Mouse (Mus musculus) urinary bladder, postnatal 36 days (tissue): ENCODE data around the gene Lemd1.
A peak's percentile ranks its signal among the peaks of the same experiment; 100 is the strongest.

ENCODE experiments used
- DNase-seq, 2 experiments: peaks; one replicate each; pipeline ENCODE4 v3.0.0; 2022; ENCODE audit warnings: low spot score in 2 of 2, mixed read lengths in 1 of 2

The Lemd1 gene

DNA sequence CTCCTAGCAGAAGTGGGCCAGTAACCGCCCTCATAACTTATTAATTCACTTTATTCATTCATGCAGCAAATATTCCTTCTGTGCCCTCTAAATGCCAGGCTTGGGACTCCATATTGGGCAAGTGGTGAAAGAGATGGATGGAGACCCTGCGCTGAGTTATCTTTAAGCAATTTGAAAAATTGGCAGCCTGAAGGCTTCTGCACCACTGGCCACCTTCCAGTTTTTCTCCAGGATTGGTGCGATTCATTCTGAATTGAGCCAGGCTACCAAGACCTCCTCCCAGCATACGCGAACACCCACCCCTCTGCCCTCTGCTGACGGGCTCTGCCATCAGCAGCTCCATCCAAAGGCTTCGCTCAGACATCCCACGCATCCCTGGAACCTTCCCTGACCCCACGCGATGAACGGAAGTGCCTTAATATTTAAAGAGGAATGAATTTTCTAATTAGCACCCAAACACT lies 96.8 kb downstream of the Lemd1 start:
- no peak for DNase-seq

DNA sequence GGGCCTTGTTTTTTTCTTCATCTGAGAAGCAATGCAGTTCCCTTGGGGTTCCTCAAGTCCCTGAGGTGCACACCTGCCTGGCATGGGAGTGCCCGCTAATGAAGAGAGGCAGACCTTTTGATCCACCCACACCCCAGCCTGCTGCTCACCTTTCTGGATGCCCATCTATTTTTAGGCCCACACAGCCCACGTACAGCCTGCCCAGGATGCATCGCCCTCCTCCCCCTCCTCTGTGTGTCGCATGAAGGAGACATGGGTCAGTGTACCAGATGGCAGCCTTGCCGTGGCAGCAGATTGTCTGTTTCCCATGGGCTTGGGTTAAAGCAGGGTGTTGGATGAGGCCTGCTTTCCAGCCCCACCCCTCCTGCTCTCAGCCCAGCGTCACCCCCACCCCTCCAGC lies 98.7 kb downstream of the Lemd1 start:
- DNase-seq, result no peak

DNA sequence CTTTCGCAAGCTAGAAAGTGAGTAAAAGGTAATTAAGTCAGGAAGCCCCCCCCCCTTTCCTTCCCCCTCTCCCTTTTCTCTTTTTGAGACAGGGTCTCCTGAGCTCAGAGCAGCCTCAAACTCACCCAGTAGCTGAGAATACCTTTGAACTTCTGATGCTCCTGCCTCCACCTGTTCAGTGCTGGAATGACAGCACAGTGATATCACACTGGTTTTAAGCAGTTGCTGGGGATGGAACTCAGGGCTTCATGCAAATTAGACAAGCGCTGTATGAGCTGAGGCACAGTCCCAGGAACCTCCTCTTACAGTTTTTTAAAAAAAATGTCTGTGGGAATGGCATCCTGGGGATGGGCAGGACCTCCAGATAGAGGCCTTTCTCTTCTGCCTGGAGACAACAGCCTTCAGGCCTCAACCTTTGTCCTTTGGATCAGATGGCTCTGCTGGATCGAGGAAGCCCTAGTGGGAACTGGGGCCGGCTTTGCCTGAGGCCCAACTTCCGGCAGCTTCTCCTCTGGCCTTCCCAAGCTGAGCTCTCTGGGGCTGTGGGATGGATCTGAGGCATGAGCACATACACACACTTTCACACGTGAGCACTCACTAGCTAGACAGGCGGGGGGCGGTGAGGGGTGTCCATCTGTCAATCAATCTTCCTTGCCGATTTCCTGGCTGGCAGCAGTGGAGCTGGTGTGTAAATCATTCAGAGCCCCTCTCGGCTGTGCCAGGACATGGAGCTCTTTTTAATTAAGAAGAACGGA lies 99.9 kb downstream of the Lemd1 start:
- no peak for DNase-seq

DNA sequence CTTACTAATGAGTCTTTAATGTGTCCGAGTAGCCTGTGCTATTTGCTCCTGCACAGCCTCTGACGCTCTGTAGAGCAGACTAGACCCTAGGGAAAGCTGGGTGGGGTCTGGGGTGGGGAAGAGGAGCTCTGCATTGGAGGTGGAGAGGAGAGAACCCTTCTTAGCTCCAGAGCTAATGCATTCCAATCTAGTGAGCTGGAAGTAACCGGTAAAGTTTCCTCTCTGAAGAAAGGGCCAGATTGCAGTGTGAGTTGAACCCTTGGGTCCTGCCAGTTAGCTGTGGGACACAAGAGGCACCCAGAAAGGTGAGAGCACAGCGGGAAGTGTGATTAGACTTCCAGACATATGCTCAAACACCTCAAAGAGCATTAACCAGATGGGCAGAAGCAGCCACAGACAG lies 100.5 kb downstream of the Lemd1 start:
- no peak for DNase-seq

- no peak for DNase-seq
These were observed 101.3 kb downstream of the Lemd1 start for GRCm38 (mm10) chr1:132292318-132293129.

DNA sequence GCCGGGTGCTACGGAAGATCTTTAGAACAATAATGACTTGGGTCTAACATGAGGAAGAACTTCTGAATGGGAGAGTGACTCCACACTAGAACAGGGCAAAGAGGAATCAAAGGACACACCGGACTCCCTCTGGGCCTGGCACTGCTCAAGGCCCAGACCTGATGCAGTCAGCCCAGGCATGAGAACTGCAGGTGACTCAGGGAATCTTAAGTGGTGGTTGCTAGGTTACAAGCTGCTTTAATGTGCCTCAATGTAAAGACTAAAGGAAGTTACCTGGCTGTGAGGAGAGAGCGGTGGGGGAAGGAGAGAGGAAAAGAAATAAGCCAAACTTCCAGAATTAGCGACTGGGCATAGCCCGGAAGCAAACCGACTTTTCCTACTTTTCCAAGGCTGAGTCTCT lies 104.3 kb downstream of the Lemd1 start:
- no peak for DNase-seq

DNA sequence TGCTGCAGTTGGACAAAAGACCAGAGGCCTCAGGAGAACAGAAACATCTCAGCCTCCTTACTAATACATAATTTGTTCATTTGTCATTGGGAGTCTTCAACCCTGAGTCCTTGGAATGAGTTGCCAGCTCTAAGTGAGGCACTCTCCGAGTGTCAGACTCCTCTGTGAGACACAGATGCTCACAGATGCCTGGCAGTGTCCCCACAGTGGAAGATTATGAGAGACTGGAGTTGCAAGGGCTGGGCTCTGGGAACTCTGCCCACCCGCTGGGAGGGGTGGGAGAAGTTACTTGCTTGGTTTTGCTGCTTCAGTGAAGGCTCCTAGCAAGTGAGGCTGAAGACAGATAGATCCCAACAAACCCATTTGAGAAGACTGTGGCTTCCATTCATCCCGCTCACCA lies 104.8 kb downstream of the Lemd1 start:
- no peak for DNase-seq

- DNase-seq, result peak; percentile 52 to 70
These were observed 107.2 kb downstream of the Lemd1 start, which contains the start of gene Klhdc8a for GRCm38 (mm10) chr1:132298425-132298800. Klhdc8a (plus strand) TSS chr1:132298626.

DNA sequence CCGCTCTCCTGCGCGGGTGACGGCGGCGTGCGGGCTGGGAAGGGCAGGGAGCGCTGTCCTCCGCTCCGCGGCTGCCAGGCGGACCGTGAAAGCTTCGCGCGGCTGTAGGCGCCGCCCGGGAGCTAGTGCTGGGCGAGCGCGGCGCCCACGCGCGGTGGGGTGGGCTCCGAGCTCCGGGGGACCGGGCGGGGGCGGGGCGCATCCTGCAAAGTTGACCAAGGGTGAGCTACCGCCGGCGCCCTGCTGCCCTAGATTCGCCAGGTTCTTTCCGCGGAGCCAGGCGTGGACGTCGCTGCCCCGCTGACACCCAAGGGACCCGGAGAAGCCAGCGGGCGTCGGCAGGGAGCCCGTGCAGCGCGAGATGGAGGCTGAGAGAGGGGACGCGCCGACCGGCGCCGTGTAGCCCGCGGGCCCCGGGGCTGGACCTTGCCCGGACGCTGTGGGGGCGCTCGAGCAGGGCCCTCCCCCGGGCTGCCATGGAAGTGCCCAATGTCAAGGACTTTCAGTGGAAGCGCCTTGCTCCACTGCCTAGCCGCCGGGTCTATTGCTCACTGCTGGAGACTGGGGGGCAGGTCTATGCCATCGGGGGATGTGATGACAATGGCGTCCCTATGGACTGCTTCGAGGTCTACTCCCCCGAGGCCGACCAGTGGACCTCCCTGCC lies 107.7 kb downstream of the Lemd1 start:
- DNase-seq, result peak in 1 of 2 experiments; percentile 44

DNA sequence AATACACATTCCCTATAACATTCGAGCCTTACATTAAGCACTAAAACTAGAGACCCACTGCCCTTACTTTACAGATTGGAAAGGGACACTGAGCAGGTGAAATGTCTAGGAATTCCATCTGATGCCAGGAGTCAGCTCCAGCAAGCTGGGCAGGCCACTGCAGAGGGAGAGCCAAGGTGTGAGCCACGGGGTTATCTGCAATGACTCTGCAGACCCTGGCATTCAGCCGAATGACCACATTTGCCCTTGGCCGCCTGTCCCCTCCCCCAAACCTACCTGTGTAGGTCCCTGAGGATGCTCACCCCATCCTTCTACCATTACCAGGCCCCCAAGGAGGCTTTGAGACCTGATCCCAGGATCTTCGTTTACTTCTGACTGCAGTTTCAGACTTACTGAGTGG lies 108.5 kb downstream of the Lemd1 start:
- no peak for DNase-seq

- no peak for DNase-seq
These were observed 110.0 kb downstream of the Lemd1 start for GRCm38 (mm10) chr1:132301242-132301641.

- DNase-seq, result no peak
These were observed 111.2 kb downstream of the Lemd1 start for GRCm38 (mm10) chr1:132302341-132302866.

- no peak for DNase-seq
These were observed 113.5 kb downstream of the Lemd1 start for GRCm38 (mm10) chr1:132304618-132305214.

DNA sequence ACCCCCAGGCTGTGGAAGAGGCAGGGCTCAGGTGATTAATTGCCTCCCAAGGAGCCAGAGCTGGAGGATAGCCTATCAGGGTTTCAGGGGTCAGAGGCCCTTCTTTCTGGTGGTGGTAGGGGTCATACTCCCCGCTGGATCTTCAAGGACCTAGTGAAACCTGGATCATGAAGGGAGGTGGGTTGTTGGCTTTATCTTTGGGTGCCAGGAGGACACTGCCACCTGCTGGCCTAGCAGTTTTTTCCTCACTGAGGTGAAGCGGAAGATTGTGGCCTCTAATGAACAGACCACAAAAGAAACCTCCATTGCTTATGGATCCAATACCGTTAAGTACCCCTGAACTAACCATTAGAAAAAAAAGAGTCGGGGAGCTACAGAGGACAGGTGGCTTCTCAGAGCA lies 114.9 kb downstream of the Lemd1 start:
- peak; percentile 45 to 50 for DNase-seq

DNA sequence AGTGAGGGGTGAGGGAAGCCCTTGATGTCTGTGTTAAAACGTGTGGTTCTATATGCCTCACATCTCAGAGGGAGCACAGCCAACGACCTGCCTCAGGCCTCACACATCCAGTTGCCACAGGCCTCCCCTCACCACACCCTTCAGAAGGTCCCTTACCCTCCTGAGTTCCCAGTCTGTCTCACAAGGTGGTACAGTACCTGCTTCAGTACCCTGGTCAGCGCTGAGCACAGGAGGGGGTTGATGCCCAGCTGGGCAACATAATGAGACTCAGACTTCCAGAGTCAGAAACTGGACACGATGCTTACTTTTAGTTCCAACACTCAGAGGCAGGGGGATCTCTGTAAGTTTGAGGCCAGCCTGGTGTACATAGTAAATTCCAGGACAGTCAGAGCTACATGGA lies 115.6 kb downstream of the Lemd1 start:
- no peak for DNase-seq

- DNase-seq, result no peak
These were observed 116.7 kb downstream of the Lemd1 start for GRCm38 (mm10) chr1:132307962-132308361.

DNA sequence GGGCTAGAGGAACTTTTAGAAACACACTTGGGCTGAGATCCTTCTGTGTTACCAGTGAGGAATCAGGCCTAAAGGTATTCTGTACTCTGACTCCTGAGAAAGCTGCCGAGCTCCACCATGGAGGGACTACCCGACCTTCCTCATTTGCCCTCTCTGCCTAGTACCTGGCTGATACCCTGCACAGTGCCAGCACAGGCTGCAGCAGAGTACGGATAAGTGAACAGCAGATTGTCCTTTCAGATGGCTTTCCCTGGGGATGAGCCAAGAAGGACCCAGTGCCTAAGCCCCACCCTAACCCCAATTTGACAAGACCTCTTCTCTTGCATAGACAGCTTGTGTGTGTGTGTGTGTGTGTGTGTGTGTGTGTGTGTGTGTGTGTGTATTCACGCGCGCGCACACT lies 117.4 kb downstream of the Lemd1 start:
- no peak for DNase-seq
